Mouse (Mus musculus): Measurements from ENCODE around the gene Irf6.

The Irf6 gene

DNA sequence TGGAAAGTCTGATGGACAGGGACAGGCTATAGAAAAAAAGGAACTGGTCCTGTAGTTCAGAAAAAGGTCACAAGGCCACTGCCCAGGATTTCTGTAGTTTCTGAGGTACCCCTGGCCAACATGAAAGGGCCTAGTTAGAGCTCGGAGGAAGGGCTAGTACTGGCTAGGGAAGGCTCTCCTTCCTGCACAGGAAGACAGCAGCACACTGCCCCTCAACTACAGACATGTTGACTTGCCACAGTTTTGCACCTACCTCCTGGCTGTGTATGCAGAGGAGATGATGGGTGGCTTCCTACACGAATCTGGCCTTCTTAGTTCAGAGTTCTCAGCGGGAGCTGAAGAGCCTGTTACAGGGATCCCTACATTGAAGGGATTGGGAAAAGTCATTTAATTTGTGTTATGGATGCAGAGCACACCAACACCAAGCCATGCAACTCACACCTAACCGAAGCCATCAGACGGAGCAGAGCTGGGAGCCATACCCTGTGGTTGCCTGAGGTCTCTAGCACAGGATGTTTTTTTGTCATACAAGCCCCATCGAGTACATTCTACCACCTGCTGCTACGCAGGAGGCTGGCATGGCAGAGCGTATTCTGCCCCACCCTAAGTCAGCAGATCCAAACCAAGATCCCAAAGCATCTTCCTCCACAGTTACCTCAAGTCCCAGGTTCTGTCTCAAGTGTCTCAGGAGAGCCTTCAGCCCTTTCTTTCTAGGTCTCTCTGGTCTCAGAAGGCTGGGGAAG is 47.9 kb downstream of the Irf6 start:
- no peak for DNase-seq (ENCODE audit: low read depth, low spot score)

DNA sequence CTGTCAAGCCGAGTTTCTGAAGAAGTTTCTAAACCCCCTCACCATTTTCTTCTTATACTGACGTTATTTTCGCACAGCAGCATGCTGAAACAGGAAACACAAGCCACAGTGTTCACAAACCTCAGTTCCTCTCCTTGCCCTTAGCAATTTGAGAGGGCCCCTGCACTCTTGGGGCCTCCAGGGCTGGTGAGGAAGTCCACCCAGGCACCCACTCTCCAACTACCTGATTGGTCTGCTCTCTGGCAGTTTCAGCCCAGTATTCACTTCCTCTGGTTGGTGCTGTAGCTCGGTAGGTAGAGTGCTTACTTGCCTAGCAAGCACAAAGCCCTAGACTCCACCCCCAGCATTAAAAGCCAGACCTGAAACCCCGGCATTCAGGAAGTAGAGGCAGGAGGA is 48.5 kb downstream of the Irf6 start, which contains the start of gene Traf3ip3:
Gene Traf3ip3, minus strand, starts transcription at position 321 of the 396 bp plus-strand sequence.
- no peak for DNase-seq (ENCODE audit: low read depth, low spot score)

DNA sequence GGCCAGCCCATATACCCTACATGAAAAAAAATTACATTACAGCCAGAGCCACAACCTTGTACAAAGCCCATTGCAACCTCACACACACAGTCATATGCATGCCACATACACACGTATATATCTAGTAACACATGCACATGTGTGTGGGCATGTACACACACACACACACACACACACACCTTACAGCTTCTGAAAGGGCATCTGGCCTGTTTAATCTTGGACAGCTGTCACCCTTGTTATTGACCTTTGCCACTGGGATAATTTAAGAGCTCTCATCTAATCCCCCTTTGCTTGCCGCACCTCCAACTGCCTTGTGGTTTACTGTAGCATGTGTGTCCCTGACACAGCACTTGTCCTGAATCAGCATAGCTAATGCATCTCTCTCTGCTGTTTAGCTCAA is 50.9 kb downstream of the Irf6 start:
- no peak for DNase-seq (ENCODE audit: low read depth, low spot score)

DNA sequence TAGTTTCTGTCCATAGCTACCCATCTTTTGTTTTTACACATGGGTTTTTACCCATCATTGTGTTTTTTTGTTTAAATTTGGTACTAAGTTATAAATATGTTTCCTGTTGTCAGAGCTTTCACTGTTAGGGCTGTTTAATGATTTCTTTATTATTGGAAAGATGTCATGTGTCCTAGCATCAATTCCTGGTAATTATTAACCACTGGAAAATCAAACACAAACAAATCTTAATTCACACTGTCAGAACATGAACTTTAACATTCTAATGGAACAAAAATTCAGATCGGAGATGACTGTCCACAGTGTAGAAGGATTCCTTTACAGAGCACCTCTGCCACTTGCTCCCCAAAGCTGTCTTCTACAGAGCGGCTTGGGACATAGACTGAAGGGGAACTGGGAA is 52.5 kb downstream of the Irf6 start:
- no peak for DNase-seq (ENCODE audit: low read depth, low spot score)

DNA sequence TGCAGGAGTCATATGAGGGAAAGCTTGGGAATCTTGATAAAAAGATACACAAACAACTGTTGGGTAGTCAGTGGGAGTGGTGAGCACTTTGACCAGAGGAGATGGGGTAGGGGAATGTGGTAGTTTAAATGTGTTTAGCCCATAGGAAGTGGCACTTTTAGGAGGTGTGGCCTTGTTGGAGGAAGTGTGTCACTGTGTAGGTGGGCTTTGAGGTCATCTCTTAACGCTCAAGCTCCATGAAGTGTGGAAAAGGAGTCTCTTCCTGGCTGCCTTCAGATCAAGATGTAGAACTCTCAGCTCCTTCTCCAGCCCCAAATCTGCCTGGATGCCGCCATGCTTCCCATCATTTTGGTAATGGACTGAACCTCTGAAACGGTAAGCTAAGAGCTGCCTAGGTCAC is 54.6 kb downstream of the Irf6 start, which contains the start of gene Lamb3:
Gene Lamb3, plus strand, starts transcription at position 197 of the 400 bp plus-strand sequence.
- DNase-seq (ENCODE audit: low read depth, low spot score), result no peak

DNA sequence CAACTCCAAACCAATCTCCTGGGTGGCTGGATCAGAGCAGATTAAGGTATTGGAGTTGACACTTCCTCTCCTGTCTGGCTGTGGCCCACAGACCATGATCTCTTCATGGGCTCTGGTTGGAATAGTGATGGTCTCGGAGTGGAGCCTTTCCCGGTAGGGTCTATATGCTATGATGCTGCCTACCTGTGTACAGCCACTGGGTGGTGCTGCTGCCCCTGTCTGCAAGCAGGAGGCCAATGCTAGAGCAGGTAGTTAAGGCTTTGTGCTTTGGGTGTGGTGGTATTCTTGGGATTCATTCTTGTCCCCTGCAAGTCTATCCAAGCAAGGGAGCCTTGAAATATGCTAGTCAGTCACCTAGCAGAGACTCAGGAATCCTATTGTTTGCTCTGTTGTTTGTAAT is 55.3 kb downstream of the Irf6 start:
- DNase-seq (ENCODE audit: low read depth, low spot score), result peak; percentile 48

DNA sequence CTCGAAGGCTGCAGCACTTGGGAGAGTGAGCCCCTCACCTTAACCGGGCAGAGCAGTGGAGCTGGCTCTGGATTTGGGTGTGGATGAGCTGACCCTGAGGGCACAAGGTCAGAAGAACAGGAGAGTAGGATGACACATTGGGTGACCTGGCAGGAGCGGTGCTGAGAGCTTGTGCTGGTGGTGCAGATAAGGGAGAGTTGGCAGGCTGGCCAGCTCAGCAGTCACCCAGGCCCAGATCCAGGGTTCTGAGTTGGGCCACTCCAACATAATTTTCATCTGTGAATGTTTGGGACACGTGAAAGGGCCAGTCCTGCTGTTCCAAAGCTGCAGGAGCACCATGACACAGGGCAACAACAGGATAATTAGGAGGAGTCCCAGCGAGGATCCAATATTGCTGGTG is 58.5 kb downstream of the Irf6 start:
- no peak for DNase-seq (ENCODE audit: low read depth, low spot score)

DNA sequence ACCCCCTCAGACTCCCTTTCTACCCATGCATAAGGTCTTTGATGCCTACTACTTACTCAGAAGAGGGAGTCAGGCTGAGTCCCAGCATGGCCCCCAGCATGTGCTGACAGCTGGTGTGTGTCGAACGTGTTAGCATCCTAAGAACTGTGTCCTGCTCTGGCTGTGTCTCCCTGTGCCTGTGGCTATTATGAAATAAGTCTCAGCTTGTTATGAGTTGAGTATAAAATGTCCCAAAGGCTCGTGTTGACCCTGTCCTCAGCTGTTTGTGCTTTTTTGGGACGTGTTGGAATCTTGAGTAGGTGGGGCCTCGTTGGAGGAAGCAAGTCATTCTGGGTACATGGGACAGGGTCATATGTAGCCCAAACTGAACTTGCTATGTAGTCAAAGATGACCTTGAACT is 61.1 kb downstream of the Irf6 start:
- DNase-seq (ENCODE audit: low read depth, low spot score), result no peak

DNA sequence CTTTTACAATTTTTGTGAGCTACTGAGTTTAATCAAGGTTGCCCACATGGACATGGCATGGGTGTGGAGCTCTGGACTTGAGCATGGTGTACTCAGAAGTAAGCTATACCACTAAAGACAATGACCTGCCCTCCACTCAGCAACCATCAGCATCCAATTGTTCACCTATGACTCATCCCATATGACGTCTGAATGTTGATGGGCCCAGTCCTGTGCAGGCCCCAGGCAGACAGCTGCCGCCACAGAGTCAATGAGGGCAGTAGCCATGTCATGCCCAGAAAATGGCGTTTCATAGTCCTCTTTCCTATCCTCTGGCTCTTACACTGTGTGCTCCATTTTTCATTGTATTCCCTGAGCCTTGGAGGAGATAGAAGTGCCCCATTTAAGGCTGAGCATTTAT is 63.1 kb downstream of the Irf6 start:
- DNase-seq (ENCODE audit: low read depth, low spot score), result peak; percentile 53

DNA sequence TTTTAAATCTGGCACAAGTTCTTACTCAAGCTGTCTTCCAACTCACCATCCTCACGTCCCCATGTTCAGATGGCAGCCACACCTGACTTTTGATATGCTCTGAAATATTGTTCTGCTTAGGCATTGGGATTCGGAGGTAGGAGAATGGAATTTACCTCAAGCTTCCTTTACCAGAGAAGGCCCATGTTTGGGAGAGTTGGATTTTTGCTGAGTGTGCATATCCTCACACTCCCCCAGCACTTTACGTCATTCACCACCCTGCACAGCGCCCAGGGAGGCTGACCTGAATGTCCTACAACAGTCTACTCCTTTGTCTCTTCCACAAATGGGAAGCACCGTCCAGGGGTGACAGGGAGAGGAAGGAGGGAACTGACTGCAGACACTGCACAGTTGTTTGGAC is 67.5 kb downstream of the Irf6 start:
- no peak for DNase-seq (ENCODE audit: low read depth, low spot score)
